Mouse (Mus musculus): Measurements from ENCODE around the gene Ttc7b.

Gene Ttc7b

DNA sequence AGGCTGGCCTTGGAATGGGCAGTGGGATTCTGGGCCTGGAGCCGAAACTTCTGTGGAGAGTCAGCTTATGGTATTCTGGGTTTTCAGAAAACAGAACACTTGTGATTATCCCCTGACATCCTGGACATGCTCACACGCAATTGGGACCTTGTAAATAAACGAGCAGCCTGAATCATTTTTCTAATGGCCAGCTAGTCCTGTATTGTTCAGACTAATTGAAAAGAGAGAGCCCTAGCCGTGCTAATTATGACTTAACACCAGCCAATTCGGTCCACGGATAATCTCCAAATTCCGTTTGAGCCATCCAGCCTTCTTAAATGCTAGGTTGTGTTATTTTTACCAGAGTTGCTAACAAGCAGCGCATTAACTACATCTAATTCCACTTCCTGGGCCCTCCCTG is 112.5 kb downstream of the Ttc7b start:
- no peak for DNase-seq

DNA sequence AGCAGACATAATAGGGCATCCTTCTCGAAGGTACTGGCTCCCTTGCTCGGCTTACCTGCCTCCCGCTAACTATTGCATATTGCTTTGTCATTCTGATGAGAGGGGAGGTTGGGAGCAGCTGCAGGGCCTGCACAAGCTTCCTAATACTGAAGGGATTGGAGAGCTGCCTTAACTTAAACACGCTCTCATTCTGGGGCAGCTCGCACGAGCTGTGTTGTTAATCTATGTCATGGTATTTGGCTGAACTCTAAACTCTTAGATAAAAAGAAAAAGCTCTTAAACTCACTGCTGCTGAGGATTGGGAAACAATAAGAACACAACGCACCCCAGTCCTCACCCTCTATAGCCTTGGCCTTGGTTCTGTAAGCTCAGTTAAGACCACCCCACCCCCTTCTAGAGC is 113.3 kb downstream of the Ttc7b start:
- no peak for DNase-seq

DNA sequence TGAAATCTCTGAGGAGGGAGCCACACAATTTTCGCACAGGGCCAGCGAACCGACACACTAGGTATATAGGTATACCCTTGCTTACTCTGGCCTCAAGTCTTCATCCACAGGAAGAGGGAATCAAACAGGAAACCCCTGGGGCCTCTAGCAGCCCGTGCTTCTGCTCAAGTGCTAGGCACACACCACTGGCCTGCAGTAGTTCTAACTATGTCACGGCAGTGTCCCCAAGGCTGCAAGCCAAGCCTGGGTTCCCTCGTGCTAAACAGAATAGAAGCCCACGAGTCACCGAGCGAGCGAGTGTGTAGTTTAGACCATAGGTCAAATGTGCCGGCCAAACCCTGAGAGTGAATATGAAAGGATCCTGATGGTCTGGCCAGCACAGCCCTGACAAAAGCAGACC is 114.5 kb downstream of the Ttc7b start:
- no peak for DNase-seq

DNA sequence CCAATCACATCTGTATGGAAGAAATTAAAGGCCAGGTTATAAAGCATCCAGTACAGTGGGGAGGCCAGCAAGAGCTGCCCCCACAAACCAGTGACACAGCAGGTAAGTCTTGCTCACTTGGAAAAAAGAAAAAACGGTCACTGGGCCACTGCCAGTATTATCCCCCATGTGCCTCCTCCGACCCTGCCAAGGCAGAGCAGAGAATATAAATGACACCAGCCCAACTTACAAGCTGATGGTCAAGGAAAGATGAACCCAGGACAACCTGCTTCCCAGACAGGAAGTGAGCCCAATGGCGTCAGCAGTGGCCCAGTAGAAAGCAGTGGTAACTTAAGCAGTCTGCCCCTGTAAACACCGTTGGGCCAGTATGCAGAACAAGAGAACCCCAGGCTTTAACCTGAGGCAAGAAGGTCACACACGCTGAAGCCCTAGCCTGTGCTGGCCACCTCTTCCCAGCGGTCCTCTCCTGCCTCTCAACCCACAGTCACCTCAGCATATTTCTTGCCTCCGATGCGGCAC is 115.1 kb downstream of the Ttc7b start:
- DNase-seq = no peak

DNA sequence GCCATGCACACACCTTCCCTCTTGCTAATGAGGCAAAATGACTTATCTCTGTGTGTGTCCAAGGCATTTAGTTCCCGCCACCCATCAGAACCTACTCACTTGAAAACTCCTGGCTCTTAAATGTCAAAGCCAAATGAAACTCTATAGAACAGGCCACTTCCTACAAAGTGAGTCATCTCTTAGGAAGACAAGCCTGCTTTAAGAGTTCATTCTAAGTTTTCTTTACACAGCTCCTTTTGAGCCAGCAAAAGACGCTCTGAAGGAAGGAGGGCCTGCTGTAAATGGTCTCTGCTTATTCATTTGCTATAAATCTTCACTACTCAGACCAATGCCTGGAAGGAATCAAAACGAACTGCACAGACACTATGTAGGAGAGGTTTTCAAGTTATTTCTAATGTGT is 116.2 kb downstream of the Ttc7b start:
- no peak for DNase-seq

DNA sequence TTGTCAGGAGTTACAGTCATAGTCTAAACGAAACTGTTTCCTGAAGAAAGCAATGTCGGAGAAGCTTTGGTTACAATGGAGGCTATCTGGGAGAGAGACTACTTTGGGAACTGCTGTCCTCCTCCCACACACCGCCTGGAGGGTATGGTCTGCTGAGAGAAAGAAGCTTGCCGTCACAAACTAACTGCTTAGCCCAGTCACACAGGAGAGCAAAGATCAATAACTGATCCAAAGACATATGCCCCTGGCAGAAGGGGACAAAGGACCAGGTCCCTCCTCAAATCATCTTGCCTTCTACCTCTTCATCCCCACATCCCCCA is 117.7 kb downstream of the Ttc7b start:
- no peak for DNase-seq

DNA sequence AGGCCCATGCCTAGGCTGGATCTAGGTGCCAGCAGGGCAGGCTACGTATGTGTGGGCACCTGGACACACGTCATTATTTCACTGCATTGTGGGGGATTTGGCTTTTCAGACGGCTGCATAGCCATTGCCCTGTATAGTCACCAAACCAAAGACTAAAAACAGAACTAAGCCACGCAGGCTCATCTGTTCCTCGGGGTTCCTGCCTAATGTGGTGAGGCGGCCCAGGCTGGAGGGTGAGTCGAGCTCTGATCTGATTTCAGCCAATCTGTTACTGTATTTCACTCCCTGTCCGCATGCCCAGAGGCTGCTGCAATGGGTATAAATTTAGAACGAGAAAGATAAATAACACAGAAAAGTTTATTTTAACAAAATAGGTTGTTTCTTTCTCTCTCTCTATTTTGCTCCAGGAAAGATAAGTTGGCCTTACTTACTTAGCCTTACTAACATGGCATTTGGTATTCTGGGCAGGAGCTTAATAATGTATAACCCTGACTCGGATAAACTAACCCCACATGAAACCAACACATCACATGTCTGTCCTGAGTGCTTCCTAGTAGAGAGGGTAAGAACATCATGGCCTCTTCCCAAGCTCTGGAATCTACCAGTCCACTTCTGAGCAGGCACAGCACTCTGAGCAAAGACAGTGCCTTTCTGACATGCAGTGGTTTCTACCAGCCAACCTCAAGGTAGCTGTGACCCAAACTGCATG is 118.2 kb downstream of the Ttc7b start:
- DNase-seq = peak; percentile 57

DNA sequence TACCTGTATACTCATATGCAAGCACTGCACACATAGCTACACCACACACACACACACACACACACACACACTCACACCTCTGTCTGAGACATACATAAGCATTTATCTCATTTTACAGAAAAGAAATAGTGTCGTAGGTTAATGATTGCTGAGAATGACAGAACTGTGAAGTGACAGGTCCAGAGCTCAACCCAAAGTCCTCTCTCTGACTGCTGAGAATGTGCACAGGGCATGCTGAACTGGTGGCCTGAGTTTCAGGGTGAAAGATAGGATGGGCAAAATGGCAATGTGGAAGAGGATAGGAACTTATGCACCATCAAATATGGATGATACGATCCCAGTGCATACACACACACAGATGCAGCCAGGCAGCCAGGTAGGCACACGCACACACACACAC is 120.5 kb downstream of the Ttc7b start:
- no peak for DNase-seq

DNA sequence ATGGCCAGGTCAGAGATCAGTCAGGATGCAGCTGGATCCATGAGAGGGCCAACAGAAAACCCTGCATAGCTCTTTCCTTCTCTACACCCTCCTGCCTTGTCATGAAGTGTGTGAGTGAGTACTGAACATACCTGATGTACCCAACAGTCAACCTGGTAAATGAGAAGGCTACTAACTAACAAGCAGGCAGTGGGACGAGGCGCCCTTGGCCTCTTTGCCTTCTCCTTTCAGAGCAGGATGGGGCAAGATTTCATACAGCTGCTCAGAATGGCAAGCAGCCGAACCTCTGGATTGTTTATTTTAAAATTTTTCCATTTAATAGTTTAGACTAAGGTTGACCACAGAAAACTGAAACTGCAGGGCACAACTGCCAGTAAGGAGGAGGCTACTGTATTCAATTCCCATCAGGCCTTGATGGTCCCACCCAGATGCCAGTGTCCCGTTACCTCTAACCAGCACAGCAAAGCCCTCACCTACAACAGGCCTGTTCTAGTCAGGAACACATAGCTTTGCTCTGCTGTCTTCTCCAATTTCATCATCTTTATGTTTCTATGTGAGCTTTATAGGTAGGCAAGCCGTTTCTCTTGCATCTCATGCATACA is 121.4 kb downstream of the Ttc7b start:
- DNase-seq = no peak

DNA sequence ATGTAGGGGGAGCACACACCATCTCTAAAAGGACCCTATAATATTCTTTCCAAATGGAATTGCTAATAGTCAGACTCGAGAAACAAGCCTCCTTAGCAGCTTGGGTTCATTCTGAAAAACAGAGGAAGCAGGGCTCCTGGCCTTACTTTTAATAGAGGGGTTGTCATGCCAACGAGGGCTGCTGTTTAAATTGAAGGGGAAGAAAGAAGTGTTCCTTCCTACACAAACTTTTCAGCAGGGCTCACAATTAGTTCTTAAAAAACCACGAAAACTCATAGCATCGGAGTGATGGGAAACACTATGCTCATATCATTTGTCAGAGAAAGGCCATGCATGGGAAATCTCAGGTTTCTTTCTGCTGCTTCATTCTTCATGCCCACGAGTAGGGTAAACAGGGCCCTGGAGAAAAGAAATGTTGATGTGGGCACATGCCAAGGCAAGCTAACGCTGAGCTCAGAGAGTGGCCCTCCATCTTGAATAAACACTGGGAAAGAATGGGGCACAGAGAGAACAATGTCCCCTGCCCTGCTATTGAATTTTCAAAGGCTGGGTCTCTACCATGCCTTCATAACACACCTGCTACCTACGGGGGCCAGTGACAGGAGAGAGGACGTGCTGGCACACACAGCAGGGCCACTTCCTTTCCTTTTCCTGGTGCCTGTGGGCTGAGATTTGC is 122.2 kb downstream of the Ttc7b start:
- no peak for DNase-seq

DNA sequence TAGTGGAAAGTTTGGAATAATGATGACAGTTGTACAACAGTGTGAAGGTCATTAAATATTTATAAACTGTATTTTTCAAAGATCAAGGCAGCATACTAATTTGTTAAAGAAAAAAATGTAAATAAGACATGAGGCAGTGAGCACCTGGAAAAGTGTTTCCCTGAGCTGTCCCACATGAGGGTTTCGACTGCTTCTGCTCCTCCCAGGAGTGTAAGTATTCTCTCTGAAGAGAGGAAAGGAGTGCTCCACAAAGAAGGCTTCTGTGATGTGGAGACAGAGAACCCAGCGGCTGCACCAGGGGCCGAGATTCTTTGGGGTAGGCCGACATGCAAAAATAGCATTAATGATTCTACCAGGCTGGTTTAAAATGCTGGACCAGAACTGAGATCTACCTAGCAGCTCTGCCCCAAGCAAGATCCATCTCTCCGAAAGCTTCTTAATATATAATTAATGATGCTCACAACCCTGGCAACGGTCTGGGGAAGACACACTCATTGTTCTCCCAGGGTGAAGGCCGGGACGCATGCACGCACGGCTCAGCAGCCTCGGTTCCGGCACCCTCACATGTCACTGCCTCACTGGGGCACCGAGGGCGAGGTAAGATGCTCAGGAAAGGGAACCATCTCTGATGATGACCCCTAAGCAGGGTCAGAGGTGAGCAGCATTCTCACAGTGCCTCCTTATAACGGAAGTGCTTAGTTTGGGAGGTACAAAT is 123.0 kb downstream of the Ttc7b start:
- no peak for DNase-seq

DNA sequence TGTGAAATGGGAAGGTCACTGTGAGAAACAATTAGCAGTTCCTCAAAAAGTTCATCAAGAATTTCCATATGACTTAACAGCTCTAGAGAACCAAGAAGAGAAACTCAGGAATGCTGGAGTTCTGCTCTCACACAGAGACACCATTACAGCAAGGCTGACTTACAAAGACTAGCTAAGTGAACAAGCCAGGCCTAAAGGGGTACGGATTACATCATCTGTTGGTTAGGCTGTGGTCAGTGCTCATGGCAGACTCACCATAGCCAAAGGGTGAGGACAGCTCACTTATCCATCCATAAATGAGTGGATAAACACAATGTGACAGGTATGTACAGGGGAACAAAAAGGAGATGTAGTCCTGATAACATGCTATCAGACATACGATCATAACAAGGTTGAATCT is 123.8 kb downstream of the Ttc7b start:
- DNase-seq = no peak

DNA sequence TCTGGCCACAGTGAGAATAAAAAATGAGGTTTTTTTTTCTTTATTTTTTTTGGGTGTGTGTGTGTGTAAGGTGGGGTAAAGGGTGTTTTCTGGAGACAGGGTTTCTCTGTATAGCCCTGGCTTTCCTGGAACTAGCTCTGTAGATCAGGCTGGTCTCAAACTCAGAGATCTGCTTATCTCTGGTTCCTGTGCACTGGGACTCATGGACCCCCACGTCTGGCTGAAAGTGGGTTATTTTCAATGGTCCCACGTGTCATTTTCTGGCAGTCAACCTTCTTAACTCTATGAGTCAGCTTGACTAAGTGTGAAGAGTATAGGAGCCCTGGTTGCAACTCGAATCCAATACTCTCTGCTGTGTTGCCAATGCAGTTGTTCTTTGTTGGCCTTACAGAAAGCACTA is 127.1 kb downstream of the Ttc7b start:
- no peak for DNase-seq

DNA sequence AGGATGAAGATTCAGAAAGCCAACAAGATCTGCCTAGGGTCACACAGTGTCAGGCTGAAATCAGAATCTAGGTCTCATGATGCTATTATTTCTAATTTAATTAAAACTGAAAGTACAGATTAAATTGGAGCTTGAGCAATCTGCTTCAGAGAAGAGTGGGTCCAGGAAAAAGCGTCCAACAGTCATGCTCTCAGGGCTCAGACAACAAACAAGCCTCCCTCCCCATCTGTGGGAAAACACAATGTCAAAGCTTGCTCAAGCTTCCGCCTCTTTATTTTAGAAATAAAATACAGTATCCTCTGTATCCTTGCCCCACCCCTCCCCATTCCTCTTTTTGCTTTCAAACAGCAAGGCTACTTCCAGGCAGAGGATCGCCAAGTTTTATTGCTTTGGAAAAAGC is 127.5 kb downstream of the Ttc7b start:
- DNase-seq = no peak

DNA sequence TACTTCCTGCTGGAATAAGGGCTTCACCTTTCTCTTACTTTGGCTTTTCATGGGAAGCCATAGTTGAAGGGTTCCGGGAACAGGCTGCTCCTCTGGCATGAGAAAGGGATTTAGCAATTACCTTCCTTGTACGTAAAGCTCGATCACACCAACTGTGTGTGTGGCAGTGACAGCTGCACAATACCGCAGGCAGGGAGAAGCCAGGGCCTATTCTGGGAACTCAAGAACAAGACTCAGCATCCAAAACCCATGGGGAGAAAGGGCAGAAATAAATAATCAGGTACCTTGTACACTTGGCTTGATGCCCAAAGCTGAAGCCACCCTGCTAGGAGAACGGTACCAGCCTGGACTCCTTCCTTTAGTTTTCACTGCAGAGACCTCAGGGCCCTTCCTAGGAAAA is 128.2 kb downstream of the Ttc7b start:
- peak; percentile 82 for DNase-seq

DNA sequence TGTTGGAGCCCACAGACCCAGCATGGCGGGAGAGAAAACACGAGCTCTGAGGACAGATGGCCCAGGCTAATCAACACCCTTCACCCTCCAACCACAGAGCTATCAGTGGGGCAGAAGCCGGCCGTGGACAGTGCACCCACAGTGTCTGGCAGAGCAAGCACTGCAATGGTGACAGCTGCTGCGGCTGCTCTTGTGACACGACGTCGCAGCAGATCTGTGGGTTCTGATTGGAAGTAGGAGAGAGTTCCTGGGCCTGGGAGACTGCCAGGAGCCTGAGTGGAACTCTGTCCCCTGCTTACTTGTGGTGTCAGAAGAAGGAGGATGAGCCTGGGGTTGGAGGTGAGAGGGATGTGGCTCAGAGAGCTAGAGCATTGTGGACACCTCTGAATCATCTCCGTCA is 128.7 kb downstream of the Ttc7b start:
- DNase-seq = peak; percentile 63

DNA sequence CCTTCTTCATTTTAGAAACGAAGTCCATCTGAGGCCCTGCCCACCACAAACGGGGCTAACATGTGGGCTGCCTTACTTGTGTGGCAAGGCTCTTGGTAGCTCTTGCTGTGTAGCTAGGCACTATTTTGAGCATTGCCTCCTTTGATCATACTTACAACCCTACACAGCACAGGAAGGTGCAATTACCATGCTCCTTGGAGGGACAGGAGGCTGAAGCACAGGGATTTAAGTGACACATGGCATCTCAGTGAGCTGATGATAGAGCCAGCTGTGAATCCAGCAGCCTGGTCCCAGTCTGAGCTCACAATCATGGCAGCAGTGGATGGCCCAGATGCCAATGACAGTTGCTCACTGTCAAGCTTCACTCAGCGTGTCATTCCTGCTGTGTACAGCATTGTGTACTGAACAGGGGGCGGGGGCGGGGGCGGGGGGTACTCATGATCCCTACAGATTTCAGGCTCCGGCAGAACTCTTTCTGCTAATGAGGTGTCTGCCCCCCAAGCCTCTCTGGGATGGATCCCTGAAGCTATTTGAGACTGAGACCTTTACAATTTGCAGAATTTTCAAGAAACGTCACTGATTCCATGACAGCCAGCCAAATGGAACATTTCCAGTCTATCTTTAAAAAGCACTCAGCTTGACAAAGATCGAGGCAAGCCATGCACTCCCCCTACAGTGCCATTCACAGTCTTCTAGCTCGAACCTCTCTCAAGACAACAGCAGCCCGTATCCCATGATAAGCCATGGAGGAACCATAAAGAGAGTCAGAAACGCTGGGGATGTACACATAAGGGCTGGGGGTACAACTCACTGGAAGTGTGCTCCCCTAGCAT is 130.5 kb downstream of the Ttc7b start:
- no peak for DNase-seq

DNA sequence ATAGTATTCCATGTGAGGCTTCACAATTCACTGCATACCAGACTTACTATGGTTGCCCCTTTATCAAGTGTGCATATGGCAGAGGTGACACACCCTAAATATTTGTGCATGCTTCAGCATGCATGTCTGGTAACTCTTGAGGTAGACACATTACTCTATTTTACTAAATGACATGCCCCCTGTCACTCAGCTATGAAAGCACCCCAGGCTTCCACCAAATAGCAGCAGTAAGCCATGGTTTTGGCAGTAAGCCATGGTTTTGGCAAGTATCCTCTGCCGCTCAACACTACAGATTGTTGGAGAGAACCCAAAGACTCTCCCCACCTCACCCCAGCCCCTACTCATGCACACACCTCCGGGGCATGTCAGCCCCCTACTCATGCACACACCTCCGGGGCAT is 134.4 kb downstream of the Ttc7b start:
- DNase-seq = peak; percentile 50

DNA sequence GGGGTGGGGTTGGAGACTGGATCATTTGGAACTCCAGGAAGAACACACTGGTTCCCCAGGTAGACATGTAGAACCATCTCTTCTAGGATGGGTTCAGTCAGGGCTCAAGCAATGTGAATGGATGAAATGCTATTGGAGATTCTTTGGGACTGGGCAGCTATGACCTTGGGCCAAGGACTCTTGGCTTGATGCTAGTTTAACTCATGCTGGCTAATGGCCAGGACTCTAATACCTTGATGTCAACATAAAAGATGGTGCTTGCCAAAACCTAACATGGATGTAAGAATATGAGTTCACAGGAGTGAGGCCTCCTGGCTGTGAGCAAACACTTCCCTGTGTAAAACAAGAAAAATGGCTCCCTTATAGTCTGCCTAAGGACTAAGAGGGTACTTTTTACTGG is 138.1 kb downstream of the Ttc7b start:
- DNase-seq = no peak

DNA sequence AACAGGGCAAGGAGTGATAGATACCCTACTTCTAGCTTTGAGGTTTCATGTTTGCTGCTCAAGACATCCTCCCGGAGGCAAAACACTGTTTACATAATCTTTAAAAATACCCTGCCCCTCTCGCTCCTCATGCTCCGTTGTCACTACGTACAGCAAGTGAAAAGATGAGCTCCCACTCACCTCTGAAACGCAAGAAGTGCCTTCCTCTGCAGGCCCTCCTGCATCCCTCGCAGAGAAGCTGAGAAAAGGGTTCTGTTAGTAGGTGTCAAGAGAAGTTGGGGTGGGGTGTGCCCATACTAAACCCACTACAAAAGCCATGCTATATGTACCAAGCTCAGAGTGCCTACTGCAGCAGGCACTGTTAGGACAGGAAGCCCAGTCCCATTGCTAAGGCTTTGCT is 138.7 kb downstream of the Ttc7b start:
- DNase-seq = no peak

DNA sequence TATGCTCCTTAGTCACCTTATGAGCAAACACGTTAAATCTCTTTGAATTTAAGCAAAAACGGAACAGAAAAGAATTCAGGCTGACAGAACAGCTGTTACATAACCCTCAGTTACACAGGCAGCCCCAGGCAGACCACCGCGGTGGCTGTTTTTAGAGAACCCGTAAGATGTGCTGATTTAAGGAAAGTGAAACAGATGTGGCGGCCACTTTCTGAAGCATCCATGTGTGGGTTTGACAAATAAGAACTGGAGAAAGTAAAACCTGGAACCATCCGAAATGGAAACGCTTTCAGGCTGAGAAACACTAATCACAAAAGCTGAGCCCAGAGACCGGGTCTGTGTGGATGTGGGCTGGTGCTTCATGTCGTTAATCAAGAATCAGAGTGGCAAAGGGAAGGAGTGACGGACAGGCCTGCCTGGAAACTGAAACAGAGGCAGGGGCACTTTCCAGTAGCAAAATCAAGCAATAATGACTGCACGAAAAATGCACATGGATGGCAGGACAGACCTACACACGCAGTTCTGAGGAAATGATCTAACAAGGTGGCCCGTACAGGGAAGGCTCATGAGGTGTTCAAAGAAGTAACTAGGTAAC is 139.8 kb downstream of the Ttc7b start:
- no peak for DNase-seq

DNA sequence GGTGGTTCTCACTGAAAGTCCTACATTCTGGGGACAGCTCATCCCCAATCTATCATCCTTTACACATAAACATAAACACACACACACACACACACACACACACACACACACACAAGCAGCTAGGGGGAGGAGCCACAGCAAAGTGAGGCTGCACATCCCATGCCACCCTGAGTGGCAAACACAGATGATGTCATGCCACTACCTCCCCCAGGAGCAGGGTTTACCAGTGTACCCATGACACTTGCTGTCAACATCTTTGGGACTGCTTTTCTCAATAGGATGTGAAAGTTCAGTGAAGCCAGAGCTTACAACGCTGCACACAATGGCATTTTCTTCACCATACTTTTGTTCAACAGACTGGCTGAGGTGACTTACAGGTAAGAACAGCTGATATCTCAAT is 140.8 kb downstream of the Ttc7b start:
- DNase-seq = no peak

DNA sequence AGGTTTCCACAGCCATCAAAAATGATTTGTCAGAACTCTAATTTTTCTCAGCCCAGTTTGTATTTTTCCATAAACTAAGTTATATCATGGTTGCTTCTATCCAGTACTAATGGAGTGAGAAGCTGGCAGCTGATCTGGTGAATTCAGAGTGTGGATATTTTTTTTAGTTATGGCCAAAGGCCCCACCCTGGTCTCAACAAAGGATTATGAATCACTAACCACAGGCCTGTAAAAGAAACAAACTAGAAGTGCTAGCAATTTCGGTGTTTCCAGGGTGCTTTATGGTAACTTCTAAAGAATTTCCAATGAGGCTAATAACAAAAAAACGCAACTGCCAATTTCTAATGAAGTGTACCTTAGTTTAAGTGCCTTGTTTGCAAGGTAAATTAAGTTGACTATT is 142.4 kb downstream of the Ttc7b start:
- DNase-seq = no peak

All from cerebellum, adult 11-12 months (tissue).